Mouse (Mus musculus): ENCODE results near the gene Radil.

- TF ChIP-seq POLR2A (IDR thresholded peaks at IDR 0.05; ENCODE audit: borderline replicate concordance, control insufficient read depth, low read depth, low read length) (no peak), CTCF (IDR thresholded peaks at IDR 0.05; ENCODE audit: control insufficient read depth, insufficient read depth, low read length) (no peak)
These were observed 46.7 kb downstream of the Radil start for GRCm38 (mm10) chr5:142504175-142504574.
